Mouse (Mus musculus): ENCODE measurements around the gene Itpkb. TPM values are rescaled to one million over a fixed set of nuclear protein-coding genes. Genes with fewer than 3 reads are reported as not detected.
A peak's percentile ranks its signal among the peaks of the same experiment; 100 is the strongest.

Itpkb gene
- polyA plus RNA-seq, 1 experiment = 55.6 TPM

DNA sequence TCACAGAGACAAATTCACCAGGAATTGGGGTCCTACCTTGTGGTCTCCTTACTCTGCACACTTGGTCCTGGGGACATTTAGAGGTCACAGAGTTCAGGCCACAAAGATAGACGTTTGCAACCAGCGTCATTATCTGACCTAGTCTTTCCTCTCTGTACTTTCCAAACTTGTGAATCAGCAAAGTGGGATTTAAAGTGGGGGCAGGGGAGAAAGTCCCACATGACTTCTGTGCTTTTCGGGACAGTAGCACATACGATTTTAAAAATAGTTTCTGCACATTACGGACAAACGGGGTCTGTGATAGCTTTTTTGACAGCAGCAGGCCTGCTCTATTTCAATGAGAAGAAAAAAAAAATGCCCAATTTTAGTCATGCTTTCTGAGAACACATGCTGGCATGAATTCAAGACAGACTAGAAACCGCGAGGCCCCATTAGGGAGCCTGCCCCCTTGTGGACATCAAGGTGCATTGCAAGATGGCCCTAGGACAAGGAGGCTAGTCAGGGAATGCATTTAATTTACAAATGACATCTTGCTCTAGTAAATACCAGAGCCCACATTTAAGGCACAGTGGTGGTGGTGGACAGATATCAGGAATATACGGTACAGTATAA, 97.9 kb downstream of the Itpkb start:
- 15% methylated on average over 9 of the region's 9 CpGs for WGBS
- peak; percentile 58 for DNase-seq
- Histone ChIP-seq H3K4me1 (ENCODE audit: control insufficient read depth, insufficient read depth, low read length) (peaks cover 3% of the 10 kb centered on the region; the same call in 1 of the 2 replicates), H3K4me3 (replicated peaks; ENCODE audit: extremely low read depth, low read depth, low read length) (no peak overlapping the region)
- TF ChIP-seq CTCF (IDR thresholded peaks at IDR 0.05; ENCODE audit: insufficient read depth, low read length) (peak; percentile 93), POLR2A (IDR thresholded peaks at IDR 0.05; ENCODE audit: borderline replicate concordance, extremely low read depth, low read depth, low read length) (no peak)

DNA sequence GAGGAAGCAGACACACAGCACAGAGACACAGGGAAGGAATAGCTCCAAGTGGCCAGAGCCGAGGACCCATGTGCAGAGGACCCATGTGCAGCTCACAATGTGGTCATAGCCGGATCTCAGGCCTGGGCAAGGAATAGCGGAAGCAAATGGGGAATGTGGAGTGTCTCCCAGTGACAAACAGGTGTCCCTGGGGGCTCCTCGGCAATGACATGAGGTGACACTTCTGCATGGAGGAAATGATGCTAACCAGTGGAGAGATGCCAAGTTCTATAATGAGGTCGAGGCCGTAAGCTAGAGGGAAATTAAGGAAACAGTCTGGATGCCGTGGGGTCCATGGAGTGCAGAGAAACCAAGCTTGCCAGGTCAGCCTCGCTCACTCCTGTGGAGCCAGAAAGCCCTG, 98.6 kb downstream of the Itpkb start:
- H3K4me1 ChIP-seq (ENCODE audit: control insufficient read depth, insufficient read depth, low read length) = peaks cover 3% of the 10 kb centered on the region; the same call in 1 of the 2 replicates
- no peak overlapping the region for H3K4me3 ChIP-seq (replicated peaks; ENCODE audit: extremely low read depth, low read depth, low read length)
- TF ChIP-seq POLR2A (IDR thresholded peaks at IDR 0.05; ENCODE audit: borderline replicate concordance, extremely low read depth, low read depth, low read length) = no peak
- no peak for TF ChIP-seq CTCF (IDR thresholded peaks at IDR 0.05; ENCODE audit: insufficient read depth, low read length)
- no peak for DNase-seq
- 56% methylated on average over 8 of the region's 8 CpGs for WGBS

DNA sequence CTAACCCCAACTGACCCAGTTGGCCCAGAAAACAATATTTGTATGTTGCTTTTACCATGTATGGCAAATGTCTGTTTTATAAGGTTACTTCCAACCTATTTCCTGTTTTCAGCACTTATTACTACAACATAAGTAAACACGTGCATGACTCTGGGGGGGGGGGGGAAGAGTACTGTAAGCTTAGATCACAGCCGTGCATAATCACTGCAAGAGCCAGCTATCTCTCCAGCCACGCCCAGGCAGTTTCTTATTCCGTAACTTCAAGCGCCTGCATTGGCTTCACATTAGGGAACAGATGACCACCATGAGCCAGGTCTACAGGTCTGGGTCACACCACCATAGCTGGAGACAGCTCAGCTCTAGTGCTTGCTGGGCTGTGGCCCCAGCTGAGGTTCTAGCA, 99.5 kb downstream of the Itpkb start:
- WGBS = 36% methylated on average over 5 of the region's 5 CpGs
- no peak for DNase-seq
- Histone ChIP-seq H3K4me3 (replicated peaks; ENCODE audit: extremely low read depth, low read depth, low read length) (no peak overlapping the region), H3K4me1 (ENCODE audit: control insufficient read depth, insufficient read depth, low read length) (peaks cover 3% of the 10 kb centered on the region; the same call in 1 of the 2 replicates)
- no peak for TF ChIP-seq POLR2A (IDR thresholded peaks at IDR 0.05; ENCODE audit: borderline replicate concordance, extremely low read depth, low read depth, low read length)
- no peak for TF ChIP-seq CTCF (IDR thresholded peaks at IDR 0.05; ENCODE audit: insufficient read depth, low read length)

DNA sequence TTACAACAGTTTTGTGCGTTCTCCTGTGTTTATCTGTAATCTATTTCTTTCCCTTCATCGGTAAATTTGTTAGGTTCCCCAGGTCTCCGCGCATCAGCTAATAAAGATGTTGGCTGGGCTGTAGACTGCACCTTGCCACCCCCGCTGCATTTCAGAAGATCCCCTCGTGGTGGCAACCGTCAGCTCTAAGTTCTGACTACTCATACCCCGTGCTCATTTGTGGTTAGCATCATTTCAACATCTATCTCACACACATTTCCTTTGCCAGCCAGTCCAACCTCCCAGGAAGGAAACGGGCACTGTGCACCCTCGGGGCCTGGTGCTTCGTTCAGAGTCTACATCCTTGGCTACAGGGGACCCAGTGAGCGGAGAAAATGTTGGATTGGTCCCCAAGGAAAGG, 101.5 kb downstream of the Itpkb start:
- 50% methylated on average over 12 of the region's 12 CpGs for WGBS
- no peak overlapping the region for H3K4me3 ChIP-seq (replicated peaks; ENCODE audit: extremely low read depth, low read depth, low read length)
- DNase-seq = no peak
- H3K4me1 ChIP-seq (ENCODE audit: control insufficient read depth, insufficient read depth, low read length) = peaks cover 3% of the 10 kb centered on the region; the same call in 1 of the 2 replicates
- TF ChIP-seq CTCF (IDR thresholded peaks at IDR 0.05; ENCODE audit: insufficient read depth, low read length) = no peak
- TF ChIP-seq POLR2A (IDR thresholded peaks at IDR 0.05; ENCODE audit: borderline replicate concordance, extremely low read depth, low read depth, low read length) = no peak

DNA sequence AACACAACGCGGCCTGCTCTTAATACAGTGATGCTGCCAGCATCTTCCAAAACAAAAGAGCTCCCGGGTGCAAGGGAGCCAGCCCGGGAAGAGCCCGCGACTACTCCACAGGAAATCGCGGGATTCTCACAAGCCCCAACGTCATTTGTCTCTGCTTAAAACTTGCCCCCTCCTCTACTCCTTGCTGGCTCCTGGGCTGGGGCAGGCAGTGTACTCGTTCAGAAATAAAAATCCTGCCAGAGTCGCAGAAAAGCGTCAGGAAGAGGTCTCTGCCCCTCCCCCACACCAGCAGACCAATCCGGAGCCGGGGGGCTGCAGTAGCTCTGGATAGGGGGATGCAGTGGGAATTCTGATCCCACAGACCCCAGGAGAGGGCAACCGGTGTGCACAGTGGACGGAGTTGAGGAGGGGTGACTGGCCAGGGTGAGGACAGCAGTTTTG, 102.8 kb downstream of the Itpkb start:
- TF ChIP-seq CTCF (IDR thresholded peaks at IDR 0.05; ENCODE audit: insufficient read depth, low read length) = no peak
- H3K4me1 ChIP-seq (ENCODE audit: control insufficient read depth, insufficient read depth, low read length) = peaks cover 2% of the 10 kb centered on the region; the same call in 1 of the 2 replicates
- no peak for DNase-seq
- H3K4me3 ChIP-seq (replicated peaks; ENCODE audit: extremely low read depth, low read depth, low read length) = no peak overlapping the region
- WGBS = 7% methylated on average over 16 of the region's 16 CpGs

DNA sequence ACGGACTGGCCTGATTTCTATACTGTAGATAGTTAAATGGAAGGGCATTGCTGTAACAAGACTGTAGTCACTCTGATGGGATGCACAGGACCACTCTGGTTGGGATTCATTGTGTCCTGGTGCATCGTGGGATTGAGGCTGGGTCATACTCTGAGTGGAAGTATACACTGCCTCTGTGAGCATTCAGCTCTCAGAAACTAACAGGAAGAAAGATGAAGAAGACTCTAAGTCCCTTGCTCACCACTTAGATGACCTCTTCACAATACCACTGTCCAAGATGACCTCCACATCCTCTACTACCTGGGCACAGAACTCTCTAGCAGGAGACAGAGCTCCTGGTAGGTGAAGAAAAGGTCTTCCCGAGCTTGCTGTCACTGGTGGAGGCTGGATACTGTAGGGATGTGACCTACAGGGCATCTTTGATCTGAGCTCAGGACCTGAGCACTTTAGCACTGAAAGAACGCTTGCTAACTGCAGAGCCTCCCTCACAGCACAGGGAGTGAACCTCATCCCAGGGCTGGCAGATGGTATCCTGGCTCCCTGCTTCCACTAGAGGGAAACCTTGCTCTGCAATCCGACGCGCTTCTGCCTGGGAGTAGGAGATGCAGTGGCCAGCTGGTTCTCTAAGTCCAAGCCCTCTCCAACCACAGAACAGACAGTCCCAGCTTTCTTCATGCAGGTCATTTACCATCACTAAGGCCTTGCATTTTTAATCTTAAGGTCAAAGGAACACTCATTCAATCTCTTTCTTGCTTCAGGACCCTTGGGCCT, 103.7 kb downstream of the Itpkb start:
- TF ChIP-seq CTCF (IDR thresholded peaks at IDR 0.05; ENCODE audit: insufficient read depth, low read length) (peak; percentile 98), POLR2A (IDR thresholded peaks at IDR 0.05; ENCODE audit: borderline replicate concordance, extremely low read depth, low read depth, low read length) (no peak)
- DNase-seq = no peak
- no peak overlapping the region for H3K4me3 ChIP-seq (replicated peaks; ENCODE audit: extremely low read depth, low read depth, low read length)
- no peaks in the 10 kb centered on the region for H3K4me1 ChIP-seq (ENCODE audit: control insufficient read depth, insufficient read depth, low read length)
- 15% methylated on average over 7 of the region's 7 CpGs for WGBS

DNA sequence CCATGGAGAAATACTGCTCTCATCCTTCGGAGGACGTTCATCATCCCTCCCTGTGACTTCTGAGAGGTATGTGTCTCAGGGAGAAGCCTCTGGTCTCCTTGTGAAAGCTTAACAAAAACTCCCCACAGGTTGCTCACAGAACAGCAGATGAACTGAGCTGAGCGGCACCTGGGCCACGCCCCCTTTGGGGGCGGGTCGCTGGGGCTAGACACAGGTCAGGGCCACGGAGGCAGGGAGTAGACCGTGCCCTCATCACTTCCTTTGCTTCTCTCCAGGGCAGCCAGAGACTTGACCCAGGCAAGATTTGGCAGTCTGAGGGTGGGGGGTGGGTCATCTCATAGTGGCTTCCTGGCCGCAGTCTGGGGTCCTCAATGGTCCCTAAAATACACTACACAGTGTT, 104.6 kb downstream of the Itpkb start:
- DNase-seq = no peak
- no peaks in the 10 kb centered on the region for H3K4me1 ChIP-seq (ENCODE audit: control insufficient read depth, insufficient read depth, low read length)
- WGBS = 20% methylated on average over 9 of the region's 9 CpGs

DNA sequence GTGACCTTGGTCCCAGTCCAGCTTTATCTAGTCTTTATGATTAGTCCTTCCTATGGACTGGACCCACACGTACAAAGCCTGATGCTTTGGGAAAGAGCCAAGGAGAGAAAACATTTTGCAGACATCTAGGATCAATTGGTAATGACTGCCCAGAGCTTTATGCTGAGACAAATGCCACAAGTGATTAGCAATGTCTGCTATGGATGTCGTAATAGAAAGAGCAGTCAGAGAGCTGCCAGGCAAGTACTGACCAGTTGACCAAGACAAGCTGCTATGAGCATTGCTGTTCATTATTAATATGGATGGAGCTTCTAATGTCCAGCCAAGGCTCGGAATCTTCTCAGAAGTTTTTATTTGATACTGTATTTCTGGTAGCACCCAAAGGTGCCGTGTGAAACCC, 109.2 kb downstream of the Itpkb start:
- DNase-seq = no peak
- TF ChIP-seq CTCF (IDR thresholded peaks at IDR 0.05; ENCODE audit: insufficient read depth, low read length) (no peak), POLR2A (IDR thresholded peaks at IDR 0.05; ENCODE audit: borderline replicate concordance, extremely low read depth, low read depth, low read length) (no peak)
- Histone ChIP-seq H3K4me1 (ENCODE audit: control insufficient read depth, insufficient read depth, low read length) (no peaks in the 10 kb centered on the region), H3K4me3 (replicated peaks; ENCODE audit: extremely low read depth, low read depth, low read length) (no peak overlapping the region)
- 64% methylated on average over 4 of the region's 4 CpGs for WGBS

More for the DNA sequence above, 104.6 kb downstream of the Itpkb start:
- no peak for TF ChIP-seq CTCF (IDR thresholded peaks at IDR 0.05; ENCODE audit: insufficient read depth, low read length)
- TF ChIP-seq POLR2A (IDR thresholded peaks at IDR 0.05; ENCODE audit: borderline replicate concordance, extremely low read depth, low read depth, low read length) = no peak
- H3K4me3 ChIP-seq (replicated peaks; ENCODE audit: extremely low read depth, low read depth, low read length) = no peak overlapping the region

DNA sequence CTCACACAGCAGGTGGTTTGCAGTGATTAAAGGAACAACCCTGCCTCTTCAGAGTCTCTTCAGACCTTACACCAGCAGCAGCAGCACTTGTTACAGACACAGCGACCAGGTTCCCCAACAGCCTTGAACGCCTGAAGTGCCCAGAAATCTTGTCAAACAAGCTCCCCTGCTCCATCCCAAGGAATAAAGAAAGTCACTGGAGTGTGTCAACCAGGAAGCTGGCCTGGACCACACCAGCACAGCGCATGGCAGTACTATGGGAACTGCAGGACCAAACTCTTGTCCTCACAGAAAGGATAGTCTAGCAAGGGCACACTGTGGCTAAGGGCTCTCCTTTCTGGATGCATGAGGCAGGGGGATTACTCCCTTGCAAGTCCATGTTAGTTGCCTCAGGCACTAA, 114.1 kb downstream of the Itpkb start:
- TF ChIP-seq POLR2A (IDR thresholded peaks at IDR 0.05; ENCODE audit: borderline replicate concordance, extremely low read depth, low read depth, low read length) (no peak), CTCF (IDR thresholded peaks at IDR 0.05; ENCODE audit: insufficient read depth, low read length) (no peak)
- DNase-seq = no peak
- Histone ChIP-seq H3K4me3 (replicated peaks; ENCODE audit: extremely low read depth, low read depth, low read length) (no peak overlapping the region), H3K4me1 (ENCODE audit: control insufficient read depth, insufficient read depth, low read length) (no peaks in the 10 kb centered on the region)
- 60% methylated on average over 3 of the region's 3 CpGs for WGBS

DNA sequence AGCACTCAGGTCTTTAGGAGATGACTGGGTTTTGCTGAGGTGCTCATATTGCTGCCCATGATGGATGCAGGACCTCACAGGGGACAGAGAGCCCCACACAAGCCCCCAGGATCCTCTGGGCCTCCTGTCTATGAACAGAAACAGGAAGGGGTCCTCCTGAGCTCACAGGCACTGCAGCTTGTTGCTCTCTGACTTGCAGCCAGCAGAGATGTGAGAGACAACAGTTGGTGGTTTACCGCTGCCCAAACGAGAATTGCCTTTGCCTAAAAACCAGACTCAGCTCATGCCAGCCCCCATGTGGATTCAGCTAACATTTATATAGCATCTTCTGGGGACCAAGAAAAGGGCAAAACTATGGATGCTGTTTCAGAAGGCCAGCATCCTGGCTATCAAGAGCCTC, 119.4 kb downstream of the Itpkb start:
- no peak for DNase-seq
- Histone ChIP-seq H3K4me1 (ENCODE audit: control insufficient read depth, insufficient read depth, low read length) (no peaks in the 10 kb centered on the region), H3K4me3 (replicated peaks; ENCODE audit: extremely low read depth, low read depth, low read length) (no peak overlapping the region)
- 51% methylated on average over 2 of the region's 2 CpGs for WGBS
- TF ChIP-seq POLR2A (IDR thresholded peaks at IDR 0.05; ENCODE audit: borderline replicate concordance, extremely low read depth, low read depth, low read length) = no peak
- no peak for TF ChIP-seq CTCF (IDR thresholded peaks at IDR 0.05; ENCODE audit: insufficient read depth, low read length)

Measured in lung, adult 2 months (tissue).